Mouse (Mus musculus) limb, embryonic 10.5 days (tissue): ENCODE measurements around the gene Stxbp1. TPM values are rescaled to one million over a fixed set of nuclear protein-coding genes. Genes with fewer than 3 reads are reported as not detected.

Source experiments
- DNase-seq: peaks from one replicate; pipeline ENCODE4 v3.0.0-alpha.2; 2017; ENCODE audit warnings: low spot score
- H3K27ac ChIP-seq: fragments of 300-500 bp; sonication (generic); 2 replicates; pipeline ENCODE4 v1.5.1; 2016; ENCODE audit warnings: mild to moderate bottlenecking
- H3K27me3 ChIP-seq: fragments of 300-500 bp; sonication (generic); 2 replicates; pipeline ENCODE4 v1.6.1; 2016; ENCODE audit warnings: low read depth, mild to moderate bottlenecking; ENCODE audit not compliant: poor library complexity, severe bottlenecking
- H3K36me3 ChIP-seq: fragments of 300-500 bp; sonication (generic); 2 replicates; pipeline ENCODE4 v1.6.1; 2016; ENCODE audit warnings: mild to moderate bottlenecking, moderate library complexity
- H3K4me1 ChIP-seq: fragments of 300-500 bp; sonication (generic); 2 replicates; pipeline ENCODE4 v1.6.1; 2016
- H3K4me3 ChIP-seq: fragments of 300-500 bp; sonication (generic); 2 replicates; pipeline ENCODE4 v1.5.1; 2016; ENCODE audit warnings: mild to moderate bottlenecking, moderate library complexity
- H3K9me3 ChIP-seq: fragments of 300-500 bp; sonication (generic); replicated peaks from 2 replicates; pipeline ENCODE4 v1.6.1; 2016; ENCODE audit warnings: mild to moderate bottlenecking
- WGBS: fragments of 180-500 bp; shearing (Covaris S2); methylation state at CpG from one replicate; pipeline ENCODE4 v1.1.7; 2016; 5-methylcytosine and 5-hydroxymethylcytosine counted together
- polyA plus RNA-seq: library from polyadenylated mRNA; unstranded; fragments of >200 nt; fragmentation: Nextera tagmentation; extraction: Ambion mirVana; gene quantifications from 2 replicates; pipeline ENCODE4 v1.2.1, GENCODE M21; 2016

Gene Stxbp1
- polyA plus RNA-seq, 1 experiment from 2014 or later = 12.9 TPM

- 60% methylated on average over 6 of the region's 6 CpGs for WGBS
- no peak for DNase-seq
Measured at GRCm38 (mm10) chr2:32881054-32881453, 34.0 kb upstream of the Stxbp1 start.

GRCm38 (mm10) chr2:32879593-32879992 lies 32.5 kb upstream of the Stxbp1 start:
- H3K4me1 ChIP-seq = peaks cover 95% of the 10 kb centered on the region
- no peak for DNase-seq

More at GRCm38 (mm10) chr2:32881054-32881453, 34.0 kb upstream of the Stxbp1 start:
- Histone ChIP-seq H3K9me3 (no peaks in the 10 kb centered on the region), H3K27me3 (no peaks in the 10 kb centered on the region), H3K4me1 (peaks cover 95% of the 10 kb centered on the region), H3K4me3 (no peak overlapping the region; the same call in 1 of the 2 replicates), H3K36me3 (peaks cover 16% of the 10 kb centered on the region), H3K27ac (peak overlapping the region; percentile 80)

GRCm38 (mm10) chr2:32878396-32878795 lies 31.4 kb upstream of the Stxbp1 start:
- peaks cover 13% of the 10 kb centered on the region for H3K36me3 ChIP-seq
- H3K27me3 ChIP-seq = no peaks in the 10 kb centered on the region
- no peaks in the 10 kb centered on the region for H3K9me3 ChIP-seq
- peaks cover 93% of the 10 kb centered on the region for H3K4me1 ChIP-seq
- H3K27ac ChIP-seq = peak overlapping the region; percentile 95; the same call in 1 of the 2 replicates
- no peak for DNase-seq
- H3K4me3 ChIP-seq = peak overlapping the region; percentile 74
- 73% methylated on average over 3 of the region's 3 CpGs for WGBS

More at GRCm38 (mm10) chr2:32879593-32879992, 32.5 kb upstream of the Stxbp1 start:
- H3K36me3 ChIP-seq = peaks cover 16% of the 10 kb centered on the region
- no peak overlapping the region for H3K4me3 ChIP-seq
- H3K9me3 ChIP-seq = no peaks in the 10 kb centered on the region
- 77% methylated on average over 5 of the region's 5 CpGs for WGBS
- 0 out of 2 replicates have a peak overlapping the region, but pooled peaks have one; percentile 8 for H3K27ac ChIP-seq
- H3K27me3 ChIP-seq = no peaks in the 10 kb centered on the region

- Histone ChIP-seq H3K27ac (peak overlapping the region; percentile 95; the same call in 1 of the 2 replicates), H3K4me3 (peak overlapping the region; percentile 74), H3K27me3 (no peaks in the 10 kb centered on the region), H3K36me3 (peaks cover 8% of the 10 kb centered on the region), H3K9me3 (no peaks in the 10 kb centered on the region), H3K4me1 (peaks cover 88% of the 10 kb centered on the region)
- 54% methylated on average over 6 of the region's 6 CpGs for WGBS
- no peak for DNase-seq
Measured at GRCm38 (mm10) chr2:32877761-32878393, 30.8 kb upstream of the Stxbp1 start.

GRCm38 (mm10) chr2:32877303-32877702 lies 30.3 kb upstream of the Stxbp1 start:
- peaks cover 82% of the 10 kb centered on the region for H3K4me1 ChIP-seq
- DNase-seq = no peak
- WGBS = 33% methylated on average over 5 of the region's 5 CpGs

GRCm38 (mm10) chr2:32876490-32877302 lies 29.7 kb upstream of the Stxbp1 start:
- Histone ChIP-seq H3K9me3 (no peaks in the 10 kb centered on the region), H3K36me3 (peaks cover 6% of the 10 kb centered on the region), H3K27ac (peak overlapping the region; percentile 95), H3K27me3 (no peaks in the 10 kb centered on the region), H3K4me3 (peak overlapping the region; percentile 74), H3K4me1 (peaks cover 76% of the 10 kb centered on the region)
- peak; percentile 62 for DNase-seq
- WGBS = 3% methylated on average over 20 of the region's 20 CpGs

More at GRCm38 (mm10) chr2:32877303-32877702, 30.3 kb upstream of the Stxbp1 start:
- peaks cover 8% of the 10 kb centered on the region for H3K36me3 ChIP-seq
- H3K27me3 ChIP-seq = no peaks in the 10 kb centered on the region
- H3K27ac ChIP-seq = peak overlapping the region; percentile 95
- H3K9me3 ChIP-seq = no peaks in the 10 kb centered on the region
- H3K4me3 ChIP-seq = peak overlapping the region; percentile 74

- H3K27ac ChIP-seq = peak within 1 kb of the TSS; percentile 95
- H3K4me3 ChIP-seq = peak within 1 kb of the TSS; percentile 74
- H3K9me3 ChIP-seq = no peaks in the 10 kb centered on the region
- under 1% methylated on average over 68 of the region's 68 CpGs for WGBS
- H3K4me1 ChIP-seq = peaks cover 68% of the 10 kb centered on the region
- DNase-seq = peak; percentile 95
- H3K36me3 ChIP-seq = peaks cover 1% of the 10 kb centered on the region
- H3K27me3 ChIP-seq = no peaks in the 10 kb centered on the region
Measured at GRCm38 (mm10) chr2:32875675-32876489, 28.8 kb upstream of the Stxbp1 start, which contains the start of gene Fam129b. Gene Fam129b, plus strand, starts transcription at chr2:32876114.

- H3K9me3 ChIP-seq = no peaks in the 10 kb centered on the region
- H3K36me3 ChIP-seq = no peaks in the 10 kb centered on the region
- H3K4me1 ChIP-seq = peaks cover 60% of the 10 kb centered on the region
- H3K4me3 ChIP-seq = peak overlapping the region; percentile 74
- H3K27me3 ChIP-seq = no peaks in the 10 kb centered on the region
- 16% methylated on average over 15 of the region's 15 CpGs for WGBS
- peak; percentile 61 for DNase-seq
- peak overlapping the region; percentile 95 for H3K27ac ChIP-seq
Measured at GRCm38 (mm10) chr2:32874951-32875674, 28.1 kb upstream of the Stxbp1 start.

- Histone ChIP-seq H3K9me3 (no peaks in the 10 kb centered on the region), H3K36me3 (no peaks in the 10 kb centered on the region), H3K27me3 (no peaks in the 10 kb centered on the region), H3K4me1 (peaks cover 52% of the 10 kb centered on the region), H3K27ac (0 out of 2 replicates have a peak overlapping the region, but pooled peaks have one; percentile 28), H3K4me3 (peak overlapping the region; percentile 74; the same call in 1 of the 2 replicates)
- WGBS = 74% methylated on average over 3 of the region's 3 CpGs
- no peak for DNase-seq
Measured at GRCm38 (mm10) chr2:32874070-32874469, 27.0 kb upstream of the Stxbp1 start.

- peaks cover 20% of the 10 kb centered on the region for H3K4me1 ChIP-seq
- WGBS = 52% methylated on average over 8 of the region's 8 CpGs
- H3K27ac ChIP-seq = no peak overlapping the region
- no peaks in the 10 kb centered on the region for H3K9me3 ChIP-seq
- no peaks in the 10 kb centered on the region for H3K27me3 ChIP-seq
- H3K36me3 ChIP-seq = no peaks in the 10 kb centered on the region
- no peak for DNase-seq
- H3K4me3 ChIP-seq = no peak overlapping the region
Measured at GRCm38 (mm10) chr2:32870275-32871100, 23.4 kb upstream of the Stxbp1 start.

- Histone ChIP-seq H3K4me3 (no peak overlapping the region), H3K4me1 (peaks cover 14% of the 10 kb centered on the region), H3K27ac (no peak overlapping the region), H3K27me3 (no peaks in the 10 kb centered on the region), H3K36me3 (no peaks in the 10 kb centered on the region), H3K9me3 (no peaks in the 10 kb centered on the region)
- 56% methylated on average over 6 of the region's 6 CpGs for WGBS
- no peak for DNase-seq
Measured at GRCm38 (mm10) chr2:32869721-32870274, 22.8 kb upstream of the Stxbp1 start.
